Mouse (Mus musculus): ENCODE measurements at regions not wholly inside any gene's neighbourhood (a gene's known extent, or its start where the extent isn't known, plus 50 kb on each side); places are given as distances from the start of the nearest gene placed in this dataset.

DNA sequence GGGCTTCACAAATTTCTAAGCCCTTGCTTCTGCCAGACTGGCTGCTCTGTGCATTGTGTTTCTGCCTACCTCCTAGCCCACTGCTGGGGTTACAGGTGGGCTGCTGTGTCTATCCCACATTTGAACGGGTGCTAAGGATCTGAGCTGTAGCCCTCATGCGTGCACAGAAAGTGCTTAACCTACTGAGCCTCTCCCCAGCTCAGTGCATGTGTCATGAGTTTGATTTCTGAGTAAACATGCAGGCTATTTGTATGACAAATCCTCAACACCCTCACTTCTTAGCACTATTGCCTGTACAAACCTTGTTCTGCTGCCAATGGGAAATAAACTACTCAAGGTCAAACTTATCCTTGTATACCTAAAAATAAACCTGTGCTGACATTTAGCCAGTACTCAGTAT is 163.9 kb upstream of the Clnk start:
- no peak for DNase-seq (ENCODE audit: low spot score)

DNA sequence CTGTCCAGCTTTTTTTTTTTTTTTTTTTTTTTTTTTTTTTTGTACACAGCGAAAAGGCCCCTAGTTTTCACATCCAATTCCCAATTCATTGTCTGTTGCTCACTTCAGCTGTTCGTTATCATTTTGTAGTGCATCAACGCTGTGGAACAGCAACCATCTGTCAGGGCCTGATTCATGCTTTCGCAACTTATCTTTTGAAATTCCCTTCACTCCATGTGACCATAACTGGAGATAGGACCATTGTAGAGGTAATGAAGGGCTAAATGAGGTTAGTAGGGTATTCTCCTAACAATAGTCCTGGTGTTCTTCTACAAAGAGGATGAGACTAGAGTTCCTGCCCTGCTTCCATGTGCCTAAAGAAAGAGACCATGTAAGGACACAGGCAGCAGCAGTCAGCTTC is 146.6 kb upstream of the Clnk start:
- no peak for DNase-seq (ENCODE audit: low spot score)

DNA sequence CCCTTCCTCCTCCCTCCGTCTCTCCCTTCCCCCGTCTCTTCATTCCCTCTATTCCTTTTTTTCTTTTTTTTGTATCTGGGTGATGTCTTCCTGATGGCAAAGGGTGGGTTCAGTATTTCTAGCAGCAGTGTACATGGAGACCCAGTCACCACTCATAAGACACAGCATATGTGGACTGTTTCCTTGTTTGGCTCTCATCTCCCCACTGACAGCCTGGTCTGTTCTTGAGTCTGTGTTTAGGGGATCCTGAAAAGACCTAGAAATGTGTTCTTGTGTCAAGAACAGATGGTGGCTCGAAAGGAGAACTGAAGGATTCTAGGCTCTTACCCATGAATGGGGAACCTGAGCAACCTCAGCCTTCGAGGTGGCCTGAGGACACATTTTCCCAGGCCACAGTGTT is 124.0 kb upstream of the Clnk start:
- DNase-seq (ENCODE audit: low spot score), result no peak

DNA sequence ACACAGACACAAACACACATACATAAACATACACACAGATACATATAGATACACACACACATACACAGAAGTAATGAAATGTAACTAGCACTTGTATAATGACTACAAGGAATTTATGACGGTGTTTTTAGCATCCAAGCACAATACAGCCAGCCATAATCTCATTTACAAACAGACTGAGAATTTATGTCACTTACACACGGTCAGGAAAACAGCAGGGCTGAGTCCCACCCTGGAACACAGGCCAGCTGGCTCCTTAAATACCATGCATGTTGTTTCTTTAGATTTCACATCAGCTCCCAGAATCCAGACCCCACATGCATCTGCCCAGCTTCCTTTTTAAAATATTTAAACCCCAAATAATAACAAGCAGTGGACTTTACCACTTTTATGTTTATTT is 123.1 kb upstream of the Clnk start:
- no peak for DNase-seq (ENCODE audit: low spot score)

DNA sequence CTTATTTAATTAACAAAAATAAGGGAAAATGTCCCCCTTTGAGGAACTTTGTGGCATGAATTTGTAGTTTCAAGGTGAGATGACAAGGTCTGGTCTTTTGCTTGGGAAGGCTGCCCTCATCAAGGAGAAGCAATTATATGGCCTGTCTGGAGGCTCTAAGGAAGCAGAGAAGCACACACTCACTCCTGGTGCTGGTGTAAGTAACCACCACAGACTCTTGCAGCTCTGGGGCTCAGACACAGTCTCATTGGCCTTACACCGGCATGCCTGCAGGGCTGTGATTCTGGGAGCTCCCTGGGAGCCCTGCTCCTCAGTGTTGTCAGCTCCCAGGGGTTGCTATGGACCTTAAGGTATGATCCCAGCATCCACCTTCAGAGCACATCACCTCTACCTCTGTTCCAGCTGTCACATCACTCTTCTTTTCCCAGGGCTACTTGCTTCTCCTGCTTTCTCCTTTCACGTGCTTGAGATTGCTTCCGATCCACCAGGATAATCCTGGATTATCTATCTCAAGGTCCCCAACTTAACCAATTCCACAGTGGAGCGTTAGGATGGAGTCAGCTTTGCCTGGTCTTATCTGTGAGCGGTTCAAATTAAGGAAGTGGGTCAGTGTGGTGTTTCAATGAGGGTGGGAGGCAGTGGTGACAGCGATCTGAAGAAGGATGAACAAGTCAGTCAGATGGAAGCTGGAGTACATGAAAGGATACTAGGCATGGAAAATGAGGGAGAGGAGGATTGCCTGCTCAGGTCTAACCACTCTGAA is 96.0 kb upstream of the Clnk start:
- no peak for DNase-seq (ENCODE audit: low spot score)

DNA sequence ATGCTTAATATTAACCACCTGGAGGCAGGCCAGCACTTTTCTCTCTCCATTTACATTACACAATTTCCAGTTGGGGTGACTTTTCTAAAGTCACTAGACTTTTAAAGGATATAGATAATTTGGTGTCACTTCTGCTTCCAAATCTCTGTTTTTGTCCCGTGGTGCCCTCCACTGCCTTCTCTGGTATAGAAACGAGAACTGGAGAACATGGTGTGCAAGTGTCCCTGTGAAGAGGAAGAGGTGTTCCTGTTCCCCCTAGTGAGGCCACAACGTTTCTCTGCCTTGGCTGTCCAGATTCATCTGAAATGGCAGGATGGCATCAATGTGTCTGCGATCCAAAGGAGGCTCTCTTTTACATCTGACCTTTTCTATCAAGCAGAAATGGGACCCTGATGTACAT is 93.9 kb upstream of the Clnk start:
- no peak for DNase-seq (ENCODE audit: low spot score)

DNA sequence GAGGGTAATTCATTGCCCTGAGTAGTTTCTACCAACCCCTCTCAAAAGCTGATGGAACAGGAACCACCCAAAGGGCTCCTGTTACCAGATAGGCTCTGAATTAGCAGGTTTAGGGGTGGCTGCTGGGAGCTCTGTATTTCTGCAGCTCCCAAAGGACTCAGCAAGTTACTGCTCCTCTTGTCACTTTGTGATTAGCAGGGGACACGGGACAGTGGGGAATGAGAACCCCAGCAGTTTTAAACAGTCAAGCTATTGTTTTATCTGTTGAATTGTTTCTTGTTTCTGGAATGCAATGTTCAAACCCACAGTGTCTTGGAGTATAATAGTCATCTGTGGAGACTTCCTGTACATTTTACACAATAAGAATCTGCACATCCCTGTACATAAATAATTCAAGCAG is 90.4 kb upstream of the Clnk start:
- DNase-seq (ENCODE audit: low spot score), result no peak

DNA sequence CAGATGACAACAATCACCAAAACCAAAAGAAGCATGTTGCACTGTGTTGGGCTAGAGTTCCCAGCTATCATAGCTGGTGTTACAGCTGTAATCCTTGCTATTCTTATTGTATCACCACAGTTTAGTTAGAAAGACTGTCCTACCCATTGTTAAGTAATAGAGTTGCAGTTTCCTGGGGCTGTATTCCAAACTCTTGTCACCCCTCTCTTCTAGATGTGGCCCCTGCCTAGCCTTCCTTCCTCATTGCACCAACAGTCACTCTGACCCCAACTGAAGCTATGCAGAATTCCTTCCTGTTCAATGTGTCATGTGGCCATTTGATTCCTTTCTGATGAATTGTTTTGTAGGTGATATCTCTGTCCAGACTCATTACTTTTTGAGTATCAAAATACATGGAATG is 87.8 kb upstream of the Clnk start:
- DNase-seq (ENCODE audit: low spot score), result no peak

DNA sequence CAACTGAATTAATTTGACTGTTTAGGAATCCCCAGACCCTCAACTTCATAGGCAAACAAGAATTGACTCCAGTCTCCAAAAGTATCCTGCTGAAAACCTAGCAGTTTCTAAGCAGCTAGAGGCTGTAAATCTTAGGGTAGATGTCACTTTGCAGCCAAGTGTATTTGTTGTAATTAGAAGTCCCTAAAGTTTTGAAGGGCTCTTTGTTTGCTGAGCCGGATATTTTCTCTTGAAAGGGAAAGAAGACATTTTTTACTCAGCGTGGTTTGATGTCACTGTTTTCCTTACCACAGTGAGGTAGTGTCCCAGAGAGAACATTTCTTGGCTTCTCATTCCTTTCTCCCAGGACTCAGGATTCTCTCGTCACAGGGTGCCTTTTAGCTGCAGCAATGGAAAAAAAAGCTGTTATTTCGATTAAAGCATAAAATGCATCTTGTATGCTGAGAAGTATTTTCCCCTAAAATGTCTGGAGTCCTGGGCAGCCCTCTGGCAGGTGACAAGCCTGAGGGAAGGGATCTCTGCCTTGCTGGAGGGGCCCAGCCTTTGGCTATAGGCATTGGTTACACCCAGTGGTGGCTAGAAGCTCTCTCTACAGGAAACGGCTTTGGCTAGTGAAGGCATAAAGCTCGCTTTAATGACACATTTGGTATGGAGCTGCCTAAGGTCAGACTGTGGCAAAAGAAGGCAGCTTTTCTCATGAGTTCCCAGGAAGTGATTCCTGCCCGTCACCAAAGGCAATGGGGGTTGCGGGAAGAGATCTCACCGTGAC is 74.1 kb upstream of the Clnk start:
- DNase-seq (ENCODE audit: low spot score), result no peak

DNA sequence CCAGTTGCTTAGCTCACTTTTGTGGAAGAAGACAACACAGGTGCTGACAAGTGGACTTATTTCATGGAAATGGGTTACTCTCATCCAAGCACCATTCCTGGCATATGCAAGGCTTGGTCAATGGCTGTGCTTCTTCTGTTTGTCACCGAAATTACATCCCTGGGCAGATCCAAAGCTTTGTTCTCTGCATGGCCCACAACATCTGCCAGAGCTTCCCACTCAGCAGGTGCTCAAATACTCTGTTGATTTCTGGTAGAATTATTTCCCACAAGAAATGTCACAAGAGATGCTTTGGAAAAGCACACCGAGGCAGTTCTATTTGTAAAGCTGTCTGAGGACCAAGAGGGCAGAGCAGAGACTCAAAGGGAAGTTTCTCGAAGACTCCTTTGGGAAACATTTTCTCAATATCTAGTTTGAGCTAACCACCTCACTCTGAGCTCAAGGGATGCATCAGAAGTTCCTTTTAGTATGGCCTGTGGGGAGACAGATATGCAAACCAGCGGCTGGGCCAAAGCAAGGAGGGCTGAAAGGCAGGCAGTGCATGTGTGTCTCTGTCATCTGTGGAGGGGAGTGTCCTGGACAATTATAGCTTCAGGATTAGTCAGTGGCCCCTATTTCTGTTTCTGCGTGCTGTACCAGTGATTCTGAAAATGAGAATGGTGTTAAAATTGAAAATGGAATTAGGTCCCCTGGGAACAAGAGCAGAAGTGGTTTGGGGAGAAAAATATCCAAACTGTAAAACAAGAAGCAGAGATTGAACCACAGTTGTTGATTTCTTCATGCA is 69.5 kb upstream of the Clnk start:
- DNase-seq (ENCODE audit: low spot score), result no peak

DNA sequence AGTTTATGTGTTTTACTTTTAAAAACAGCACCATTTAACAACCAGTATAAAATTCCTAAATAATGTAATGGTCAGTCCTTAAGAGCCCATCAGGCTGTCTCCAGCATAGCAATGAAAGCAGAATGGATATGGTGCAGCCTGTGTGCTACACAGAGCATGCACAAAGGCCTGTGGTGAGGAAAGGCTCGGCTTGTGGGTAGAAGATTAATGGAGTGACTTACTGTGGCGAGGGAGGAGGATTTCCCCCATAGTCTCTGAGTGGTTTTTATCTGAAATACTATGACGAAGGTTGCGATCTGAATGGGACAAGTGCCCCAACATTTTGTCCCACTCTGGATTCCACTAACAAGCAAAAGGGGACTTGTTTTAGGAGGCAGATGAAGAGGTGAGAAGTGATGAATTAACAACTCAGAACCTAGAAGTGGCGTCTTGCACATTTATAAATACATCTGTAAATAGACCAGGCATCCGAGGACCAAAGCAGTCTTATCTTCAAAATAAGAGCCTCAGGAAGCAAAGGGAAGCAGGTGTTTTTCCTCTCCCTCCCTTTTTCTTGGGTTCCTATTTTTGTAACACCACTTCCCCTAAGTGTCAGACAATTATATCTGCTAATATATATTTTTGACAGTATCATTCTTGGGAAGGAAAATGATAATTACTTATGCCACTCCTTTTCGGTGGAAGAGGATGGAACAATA is 55.9 kb upstream of the Clnk start:
- DNase-seq (ENCODE audit: low spot score), result no peak

DNA sequence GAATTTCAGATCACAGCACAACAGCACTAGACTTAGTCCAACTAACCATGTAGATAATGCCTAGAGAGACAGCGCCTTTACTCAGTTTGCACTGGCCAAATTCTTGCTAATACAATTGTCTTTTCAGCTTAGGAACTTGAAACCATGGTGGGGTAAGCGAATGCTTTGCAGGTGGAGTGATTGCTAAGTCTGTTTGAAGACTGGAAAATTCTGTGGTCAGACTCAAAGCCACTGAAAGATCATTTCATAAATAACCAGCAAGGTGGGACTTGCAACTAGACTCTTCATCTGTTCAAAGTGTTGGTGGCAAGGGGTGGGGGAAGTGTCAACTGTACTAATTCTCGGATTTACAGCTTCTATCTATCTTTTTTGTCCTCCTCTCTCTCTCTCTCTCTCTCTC is 50.4 kb upstream of the Clnk start:
- DNase-seq (ENCODE audit: low spot score), result no peak
